Comparison of ENCODE assay signal across 21 mouse cellular contexts in the genomic region with DNA sequence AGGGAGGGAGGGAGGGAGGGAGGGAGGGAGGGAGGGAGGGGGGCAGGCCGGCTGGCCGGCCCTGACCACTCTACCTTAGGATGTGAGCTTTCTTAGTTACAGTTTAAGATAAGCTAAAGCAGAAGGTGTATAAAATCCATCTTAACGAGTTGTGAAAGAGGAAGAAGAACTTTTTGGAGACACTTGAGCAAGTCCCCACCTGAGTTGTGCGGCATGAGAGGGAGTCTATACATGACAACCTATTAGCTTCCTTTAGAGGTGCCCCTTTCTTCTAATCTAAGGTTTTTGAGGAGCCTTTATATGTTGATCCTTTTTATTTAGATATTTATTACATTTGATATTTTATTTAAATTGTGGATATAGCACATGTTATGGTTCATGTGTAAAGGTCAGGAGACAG. TPM values are rescaled to one million over a fixed set of nuclear protein-coding genes. Genes with fewer than 3 reads are reported as not detected.
"Had no signal": no experiment of that assay in that cellular context is flagged by ENCODE, and none has a peak within 500 bp of the region (broad histone marks: within the 10 kb centered on the region; RNA-seq: fewer than 3 reads in every experiment).

No protein-coding gene starts in this region.

- H3K4me3 ChIP-seq: neural tube, embryonic 12.5 days; neural tube, embryonic 13.5 days; neural tube, embryonic 15.5 days; stomach, embryonic 15.5 days had no signal

- H3K27ac ChIP-seq: neural tube, embryonic 12.5 days; neural tube, embryonic 13.5 days; neural tube, embryonic 15.5 days; stomach, embryonic 15.5 days; stomach, postnatal 0 days had no signal

- H3K9me3 ChIP-seq: neural tube, embryonic 12.5 days; neural tube, embryonic 13.5 days; neural tube, embryonic 15.5 days; stomach, embryonic 15.5 days had no signal

- H3K9ac ChIP-seq: neural tube, embryonic 12.5 days; neural tube, embryonic 13.5 days; neural tube, embryonic 15.5 days; stomach, embryonic 15.5 days had no signal

- H3K36me3 ChIP-seq: neural tube, embryonic 13.5 days; neural tube, embryonic 15.5 days; stomach, embryonic 15.5 days had no signal

- DNase-seq: retina, postnatal 1 day; right cerebral cortex, adult 18-20 months; right cerebral cortex, postnatal 14 days; right cerebral cortex, postnatal 25 days; right cerebral cortex, postnatal 4 days; spleen, adult 18-20 months; thymus, adult 18-20 months; thymus, adult 2 months; thymus, postnatal 14 days; thymus, postnatal 25 days; thymus, postnatal 36 days; thymus, postnatal 4 days had no signal

- H3K4me1 ChIP-seq: neural tube, embryonic 12.5 days; neural tube, embryonic 15.5 days; stomach, embryonic 15.5 days had no signal

- H3K27me3 ChIP-seq: neural tube, embryonic 12.5 days; neural tube, embryonic 13.5 days; neural tube, embryonic 15.5 days; stomach, embryonic 15.5 days had no signal

- H3K4me2 ChIP-seq: neural tube, embryonic 12.5 days; neural tube, embryonic 13.5 days; neural tube, embryonic 15.5 days; stomach, embryonic 15.5 days had no signal

RNA-seq across cellular contexts. Expression of a gene that starts 54.5 kb away (rescaled TPM):
- total RNA-seq: neutrophil, adult 5-6 weeks had no signal
- polyA plus RNA-seq: small intestine, adult 2 months; spleen, adult 2 months; testis, adult 2 months; thymus, adult 2 months had no signal
